Comparison of ENCODE assay signal across 40 mouse cellular contexts in the genomic region with DNA sequence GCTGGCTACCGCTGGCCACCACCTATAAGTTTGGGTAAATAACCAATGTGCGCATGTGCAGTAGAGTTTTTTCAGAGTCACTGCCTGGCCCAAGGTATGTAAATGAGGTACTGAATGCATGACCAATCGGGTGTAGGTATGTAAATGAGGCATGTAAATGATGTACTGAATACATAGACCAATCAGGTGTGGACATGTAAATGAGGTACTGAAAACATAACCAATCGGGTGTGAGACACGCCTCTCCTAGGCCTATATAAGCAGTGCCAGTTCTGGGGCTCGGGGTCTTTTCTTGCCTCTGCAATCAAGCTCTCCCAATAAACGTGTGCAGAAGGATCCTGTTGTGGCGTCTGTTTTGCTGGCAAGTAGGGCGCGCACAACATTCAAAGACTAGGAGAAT. TPM values are rescaled to one million over a fixed set of nuclear protein-coding genes. Genes with fewer than 3 reads are reported as not detected.
"Had no signal": no experiment of that assay in that cellular context is flagged by ENCODE, and none has a peak within 500 bp of the region (broad histone marks: within the 10 kb centered on the region; RNA-seq: fewer than 3 reads in every experiment).

No protein-coding gene starts in this region.

RNA-seq across cellular contexts. Expression of a gene that starts 19.8 kb away (rescaled TPM):
- total RNA-seq: left cerebral cortex, postnatal 10 days; left cerebral cortex, postnatal 14 days; left cerebral cortex, postnatal 25 days; left cerebral cortex, postnatal 36 days; left cerebral cortex, postnatal 4 days; liver, adult 2 months; megakaryocyte progenitor cell, adult 5-6 weeks; megakaryocyte, adult 5-6 weeks; megakaryocyte-erythroid progenitor cell, adult 5-6 weeks; midbrain, postnatal 0 days; monocyte, adult 5-6 weeks had no signal
- polyA plus RNA-seq: limb, embryonic 10.5 days; limb, embryonic 11.5 days; limb, embryonic 12.5 days; limb, embryonic 13.5 days; limb, embryonic 14.5 days; limb, embryonic 15.5 days; liver, adult 2 months; liver, embryonic 11.5 days; liver, embryonic 12.5 days; liver, embryonic 13.5 days; liver, embryonic 14.5 days; liver, embryonic 15.5 days; liver, embryonic 16.5 days; liver, postnatal 0 days; lung, adult 2 months; lung, embryonic 14.5 days; lung, embryonic 15.5 days; lung, embryonic 16.5 days; lung, postnatal 0 days; macrophage; midbrain, embryonic 10.5 days; midbrain, embryonic 11.5 days; midbrain, embryonic 12.5 days; midbrain, embryonic 13.5 days; midbrain, embryonic 14.5 days; midbrain, embryonic 15.5 days; midbrain, embryonic 16.5 days; midbrain, postnatal 0 days; myocyte; neural tube, embryonic 11.5 days; neural tube, embryonic 12.5 days had no signal
